Mouse (Mus musculus): ENCODE results near the gene Pakap.

DNA sequence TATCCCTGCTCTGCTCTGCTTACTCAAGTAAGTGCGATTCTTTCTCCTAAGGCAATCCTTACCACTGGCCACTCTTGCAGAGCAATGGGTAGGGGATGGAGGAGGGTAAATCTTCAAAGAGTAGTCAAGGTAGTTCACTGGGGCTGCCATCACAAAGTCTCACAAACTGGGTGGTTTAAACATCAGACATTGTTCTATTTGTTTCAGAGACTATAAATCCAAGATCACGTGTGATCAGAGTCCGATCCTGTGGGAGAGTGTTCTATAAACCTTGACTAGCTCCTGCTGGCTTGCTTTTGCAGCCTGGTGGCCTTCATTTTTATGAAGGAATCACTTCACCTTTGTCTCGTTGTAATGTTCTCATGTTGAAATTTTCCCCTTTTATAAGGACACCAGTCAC, 348.7 kb downstream of the Pakap start:
- TF ChIP-seq CTCF (conservative IDR thresholded peaks at IDR 0.05; ENCODE audit: insufficient read depth, insufficient read length, low read depth, low read length) (no peak), POLR2A (IDR thresholded peaks at IDR 0.05; ENCODE audit: low read depth, low read length) (no peak)
